Mouse (Mus musculus): ENCODE results near the gene Pwp2. TPM values are rescaled to one million over a fixed set of nuclear protein-coding genes. Genes with fewer than 3 reads are reported as not detected.

The Pwp2 gene
- total RNA-seq (2023) = 1 to 10 TPM; 5.6 TPM

DNA sequence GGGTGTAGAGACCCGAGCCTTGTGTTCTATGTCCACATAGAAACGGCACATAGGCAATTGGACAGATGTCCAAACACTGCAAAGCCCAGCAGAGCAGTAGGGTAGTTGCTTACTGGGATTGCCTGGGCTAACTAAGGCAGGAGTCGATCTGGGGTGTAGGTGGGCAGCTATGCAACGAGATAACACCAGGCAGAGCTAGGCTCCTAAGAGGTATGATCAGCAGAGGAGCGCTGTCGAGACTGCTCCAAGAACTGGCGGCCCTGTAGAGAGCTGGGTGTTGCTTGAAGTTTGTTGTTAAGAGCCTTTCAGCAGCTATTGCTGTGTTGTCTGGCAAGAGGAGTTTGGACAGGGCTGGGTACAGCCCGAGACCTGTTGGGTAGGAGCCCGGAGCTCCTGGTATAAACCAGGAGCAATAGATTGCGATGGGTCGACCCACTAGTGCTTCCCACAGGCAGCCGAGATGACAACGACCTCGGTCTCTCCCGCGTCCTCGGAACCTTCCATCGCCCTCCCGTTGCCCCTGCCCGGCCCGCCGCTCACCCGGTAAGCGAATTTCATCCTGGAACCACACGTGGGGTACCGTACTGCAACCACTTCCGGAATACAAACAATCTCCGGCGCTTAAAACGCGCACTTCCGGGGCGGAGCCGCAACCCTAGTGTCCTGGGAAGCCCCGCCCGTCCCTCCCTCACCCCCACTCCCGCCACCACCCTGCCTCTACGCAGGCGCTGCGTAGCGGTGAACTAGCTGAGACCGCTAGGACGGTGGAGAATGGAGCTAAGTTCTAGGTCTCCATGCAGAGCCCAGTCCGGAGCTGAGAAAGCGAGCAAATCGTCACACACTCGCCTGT is at the start of gene Pwp2:
TSS of gene Pwp2 (minus strand) at position 619 of the 850 bp plus-strand sequence.

DNA sequence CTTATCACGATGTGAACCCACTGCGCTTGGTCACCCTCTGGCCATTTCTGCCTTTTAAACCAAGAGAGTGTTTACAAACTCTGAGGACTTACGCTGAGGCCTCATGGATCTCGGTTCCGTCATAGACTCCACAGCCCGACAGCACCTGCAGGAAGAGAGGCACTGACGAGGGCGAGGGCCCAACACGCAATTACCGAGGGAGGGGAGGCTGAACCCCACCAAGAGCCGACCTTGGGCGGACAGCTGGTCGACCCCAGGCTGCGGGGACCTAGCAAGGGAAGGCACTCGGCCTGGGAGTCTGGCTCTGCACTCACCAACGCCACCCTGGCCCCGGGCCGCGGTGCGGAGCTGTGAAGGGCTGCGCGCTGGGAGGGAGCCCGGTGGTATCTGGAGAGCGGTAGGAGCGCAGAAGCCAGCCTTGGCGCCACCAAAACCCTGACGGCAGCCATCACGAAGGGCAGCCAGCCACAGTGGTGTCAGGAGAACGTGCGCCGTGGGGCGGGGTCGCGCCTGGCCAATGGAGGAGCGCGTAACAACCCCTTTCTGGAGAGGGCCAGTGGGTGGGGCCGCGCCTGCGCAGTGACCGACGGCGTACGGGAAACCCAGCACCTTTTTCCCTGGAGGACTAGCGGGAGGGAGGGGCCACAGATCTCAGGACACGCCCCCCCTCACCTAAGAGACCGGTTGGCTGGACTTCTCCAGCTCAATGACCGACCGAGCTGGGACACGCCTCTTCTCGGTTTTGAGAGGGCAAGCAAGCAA is 15.5 kb downstream of the Pwp2 start, which contains the start of gene D10Jhu81e:
TSS of gene D10Jhu81e (minus strand) at position 502 of the 762 bp plus-strand sequence.

Other genes with a start within 250 kb of the Pwp2 start
- 100 to 1,000 TPM; 278 to 284 TPM for gene Trpm2, start 214.6 kb downstream of the Pwp2 start, total RNA-seq (2023)
- 1 to 10 TPM; 9.5 to 9.7 TPM for gene 1810043G02Rik, start 206.6 kb downstream of the Pwp2 start, total RNA-seq (2023)
- gene Pfkl, start 175.1 kb downstream of the Pwp2 start, total RNA-seq (2023) = 10 to 100 TPM; 30.5 to 37.9 TPM
- 1 to 10 TPM; 2.0 to 4.1 TPM for gene Dnmt3l, start 143.2 kb downstream of the Pwp2 start, total RNA-seq (2023)
- under 1 TPM in 1 of 2 experiments, not detected in 1; 0.22 TPM for gene Aire, start 141.5 kb downstream of the Pwp2 start, total RNA-seq (2023)
- gene Icosl, start 115.8 kb downstream of the Pwp2 start, total RNA-seq (2023) = 10 to 100 TPM; 47.1 to 50.3 TPM
- 10 to 100 TPM; 21.4 to 22.7 TPM for gene D10Jhu81e, start 15.4 kb downstream of the Pwp2 start, total RNA-seq (2023)
- gene Trappc10, start 59.5 kb upstream of the Pwp2 start, total RNA-seq (2023) = 10 to 100 TPM; 55.0 to 61.2 TPM
- gene Agpat3, start 167.3 kb upstream of the Pwp2 start, total RNA-seq (2023) = 1 to 10 TPM; 3.5 to 5.2 TPM
- 100 to 1,000 TPM; 119 to 120 TPM for gene Rrp1, start 227.9 kb upstream of the Pwp2 start, total RNA-seq (2023)
- 100 to 1,000 TPM in 1 of 2 experiments, 10 to 100 TPM in 1; 92.4 to 103 TPM for gene Cstb, start 240.5 kb upstream of the Pwp2 start, total RNA-seq (2023)

All from neutrophil, adult 59 days (primary cell).